Mouse (Mus musculus) layer of hippocampus, adult 18-20 months (tissue): ENCODE measurements at regions not wholly inside any gene's neighbourhood (a gene's known extent, or its start where the extent isn't known, plus 50 kb on each side); places are given as distances from the start of the nearest gene placed in this dataset.

ENCODE experiments used
- DNase-seq, 2 experiments: peaks; one replicate each; pipeline ENCODE4 v3.0.0; 2022; ENCODE audit warnings: low spot score in 2 of 2

- DNase-seq, result peak in 1 of 2 experiments; percentile 2
Measured at GRCm38 (mm10) chr3:47668824-47669223, 1220.8 kb upstream of the Pabpc4l start.

GRCm38 (mm10) chr3:47662484-47662883, 1214.5 kb upstream of the Pabpc4l start:
- DNase-seq, result no peak

- DNase-seq, result no peak
Measured at GRCm38 (mm10) chr3:47660531-47660930, 1212.5 kb upstream of the Pabpc4l start.
